Mouse (Mus musculus) heart, adult 2 months (tissue): Measurements from ENCODE around the gene Pus7l. TPM values are rescaled to one million over a fixed set of nuclear protein-coding genes. Genes with fewer than 3 reads are reported as not detected.

Experiments
- DNase-seq, 2 experiments: peaks; one replicate each; pipeline ENCODE4 v3.0.0; 2021
- H3K27ac ChIP-seq: fragments of 200-600 bp; 2 replicates; pipeline ENCODE4 v1.8.1; 2022
- H3K27me3 ChIP-seq: fragments of 200-500 bp; 2 replicates; pipeline ENCODE4 v1.6.1; 2012; ENCODE audit warnings: mild to moderate bottlenecking, low read length, inconsistent platforms, mixed read lengths; ENCODE audit not compliant: control insufficient read depth, insufficient read depth
- H3K36me3 ChIP-seq: fragments of 200-500 bp; 2 replicates; pipeline ENCODE4 v1.6.1; 2012; ENCODE audit warnings: low read length, inconsistent platforms; ENCODE audit not compliant: control insufficient read depth, insufficient read depth
- H3K4me1 ChIP-seq: fragments of 200-500 bp; 2 replicates; pipeline ENCODE4 v1.6.1; 2011; ENCODE audit warnings: low read length; ENCODE audit not compliant: control insufficient read depth, insufficient read depth
- H3K4me3 ChIP-seq: fragments of 200-600 bp; 2 replicates; pipeline ENCODE4 v1.8.1; 2022
- H3K79me2 ChIP-seq: fragments of 200-500 bp; replicated peaks from 2 replicates; pipeline ENCODE4 v1.6.1; 2012; ENCODE audit warnings: mild to moderate bottlenecking, inconsistent platforms, low read length, moderate library complexity, mixed read lengths; ENCODE audit not compliant: control insufficient read depth, insufficient read depth
- H3K9ac ChIP-seq: fragments of 200-500 bp; 2 replicates; pipeline ENCODE4 v1.6.1; 2012; ENCODE audit warnings: low read depth, mild to moderate bottlenecking, control low read depth, inconsistent platforms, low read length, mixed read lengths
- CTCF ChIP-seq: fragments of 200-600 bp; IDR thresholded peaks from 2 replicates; pipeline ENCODE4 v1.8.1; 2022; ENCODE audit warnings: antibody characterized with exemption, mild to moderate bottlenecking, moderate library complexity
- EP300 ChIP-seq: fragments of 200-500 bp; IDR thresholded peaks from 2 replicates; pipeline ENCODE4 v1.6.1; 2011; ENCODE audit warnings: low read depth, low read length, control low read depth; ENCODE audit not compliant: insufficient read depth
- POLR2A ChIP-seq: fragments of 200-500 bp; IDR thresholded peaks from 2 replicates; pipeline ENCODE4 v1.6.1; 2011; ENCODE audit warnings: mild to moderate bottlenecking, low read depth, low read length, control low read depth; ENCODE audit not compliant: insufficient read depth
- WGBS: fragments of 180-500 bp; shearing (Covaris S2); methylation state at CpG from one replicate; pipeline ENCODE4 v1.1.7; 2018; 5-methylcytosine and 5-hydroxymethylcytosine counted together
- intact Hi-C: fragments of 180-260 bp; cut with DNase I; formaldehyde crosslinking; loops from one replicate; pipeline ENCODE4 v1.15.1; 2025
- polyA plus RNA-seq: library from polyadenylated mRNA; depleted of rRNA; stranded (reverse); fragments of >200 nt; gene quantifications from 2 replicates; pipeline ENCODE4 v1.2.3, GENCODE M21; 2012
- total RNA-seq, 2 experiments: library from RNA; stranded (reverse); gene quantifications; 2 replicates each; pipeline ENCODE4 v1.2.3; 2021

Pus7l gene
- total and polyA plus RNA-seq, 3 experiments: 1.3 to 2.0 (median 1.3) TPM

DNA sequence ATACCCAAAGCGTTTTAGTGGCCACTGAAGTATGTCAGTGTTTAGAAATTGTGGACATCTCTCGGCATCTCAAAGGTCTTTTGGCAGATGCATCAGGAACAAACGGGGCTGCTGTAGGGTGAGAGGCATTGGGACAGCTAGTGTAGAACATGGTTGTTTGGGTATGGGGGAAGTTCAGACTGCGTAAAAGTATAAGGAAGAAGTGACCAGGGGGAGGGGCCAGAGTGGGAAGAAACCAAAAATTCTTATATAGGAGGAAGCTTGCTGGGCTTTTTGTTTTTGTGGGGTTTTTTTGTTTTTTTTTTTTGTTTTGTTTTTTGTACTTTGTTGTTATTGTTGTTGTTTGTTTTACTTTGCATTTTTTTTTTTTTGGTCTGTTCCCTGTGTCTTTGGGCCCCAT, 1.5 kb upstream of the Pus7l start:
- TF ChIP-seq CTCF (no peak), EP300 (no peak), POLR2A (no peak)
- no peak for DNase-seq
- Histone ChIP-seq H3K4me1 (no peaks in the 10 kb centered on the region), H3K36me3 (no peaks in the 10 kb centered on the region), H3K9ac (no peak overlapping the region), H3K27me3 (no peaks in the 10 kb centered on the region), H3K79me2 (no peaks in the 10 kb centered on the region), H3K4me3 (no peak overlapping the region), H3K27ac (no peak overlapping the region)
- intact Hi-C loops: loop anchor here (10.0 kb wide), 1 partner anchor 950 kb away; the partner anchor contains the start of gene Prickle1
- 85% methylated on average over 4 of the region's 4 CpGs for WGBS

DNA sequence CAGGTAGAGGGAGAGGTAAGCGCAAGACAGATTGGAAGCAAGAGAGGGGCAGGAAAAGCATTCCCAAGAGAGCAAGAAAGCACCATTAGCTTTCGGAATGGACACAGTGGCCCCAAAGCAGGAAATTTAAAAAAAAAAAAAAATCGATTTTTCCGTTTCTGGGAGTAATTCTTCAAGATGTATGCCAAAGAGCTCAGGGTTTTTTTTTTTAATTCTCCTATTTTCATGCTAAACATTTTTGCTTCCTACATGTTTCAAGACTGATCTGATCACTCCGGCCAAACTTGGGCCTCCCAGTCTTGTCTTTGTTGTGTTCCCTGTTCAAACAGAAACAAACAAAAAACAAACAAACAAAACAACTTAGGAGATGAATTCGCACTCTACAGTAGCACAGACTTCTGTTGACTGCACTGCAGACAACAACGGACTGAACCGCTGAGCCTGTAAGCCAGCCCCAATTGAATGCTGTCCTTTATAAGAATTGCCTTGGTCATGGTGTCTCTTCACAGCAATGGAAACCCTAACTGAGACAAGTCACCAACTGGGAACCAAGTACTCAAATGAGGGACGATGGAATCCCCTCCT, 797 bp upstream of the Pus7l start:
- H3K27ac ChIP-seq: peak overlapping the region; percentile 90
- H3K4me3 ChIP-seq: peak overlapping the region; percentile 91
- no peaks in the 10 kb centered on the region for H3K36me3 ChIP-seq
- no peaks in the 10 kb centered on the region for H3K79me2 ChIP-seq
- no peaks in the 10 kb centered on the region for H3K4me1 ChIP-seq
- TF ChIP-seq CTCF (no peak), POLR2A (no peak), EP300 (no peak)
- WGBS: 41% methylated on average over 9 of the region's 9 CpGs
- peak overlapping the region; percentile 65 for H3K9ac ChIP-seq
- H3K27me3 ChIP-seq: no peaks in the 10 kb centered on the region
- DNase-seq: no peak
- intact Hi-C loops: loop anchor here (10.0 kb wide), 1 partner anchor 949 kb away; the partner anchor contains the start of gene Prickle1

DNA sequence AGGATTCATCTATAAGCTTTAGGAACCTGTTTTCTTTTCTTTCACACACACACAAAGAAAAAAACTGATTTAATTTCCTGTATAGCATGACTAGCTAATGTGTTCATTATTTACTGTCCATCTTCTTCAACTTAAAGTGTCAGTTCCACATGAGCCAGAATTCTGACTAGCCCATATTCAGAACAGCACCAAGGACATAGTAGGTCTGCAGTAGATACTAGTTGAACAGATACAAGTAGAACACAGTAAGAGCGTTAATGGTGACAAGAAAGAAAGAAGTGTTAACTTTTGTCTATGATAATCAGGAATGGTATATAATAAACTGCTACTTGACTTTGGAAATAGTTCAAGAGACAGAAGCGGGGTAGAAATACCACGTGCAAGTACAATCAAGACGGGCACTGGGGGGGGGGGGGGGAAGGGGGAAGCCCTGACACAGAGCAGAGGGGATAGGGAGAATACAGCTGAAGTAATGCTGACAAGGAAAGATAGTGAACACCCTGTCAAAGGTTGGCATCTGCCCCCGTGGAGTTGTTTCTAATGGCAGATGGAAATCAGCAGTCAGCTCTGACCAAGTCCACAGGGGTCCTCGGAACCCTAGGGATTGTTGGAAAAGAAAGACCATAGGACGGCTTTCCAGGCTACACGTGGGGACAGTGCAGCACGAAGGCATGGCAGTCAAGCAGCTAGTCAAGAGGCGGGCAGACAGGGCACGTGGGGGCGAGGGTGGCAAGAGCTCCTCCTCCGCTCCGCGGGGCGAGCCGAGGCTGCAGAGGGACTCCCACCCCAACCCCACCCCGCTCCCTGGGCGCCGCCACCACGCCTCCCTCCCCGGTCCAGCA, 559 bp downstream of the Pus7l start:
- Histone ChIP-seq H3K27me3 (no peaks in the 10 kb centered on the region), H3K9ac (peak overlapping the region; percentile 47), H3K36me3 (no peaks in the 10 kb centered on the region), H3K4me3 (peak overlapping the region; percentile 91), H3K27ac (peak overlapping the region; percentile 90), H3K4me1 (no peaks in the 10 kb centered on the region), H3K79me2 (no peaks in the 10 kb centered on the region)
- intact Hi-C loops: loop anchor here (2.0 to 10.0 kb wide), 2 partner anchors 46 to 948 kb away; partner anchors contain the start of genes Prickle1 and Twf1
- no peak for DNase-seq
- TF ChIP-seq CTCF: no peak
- no peak for TF ChIP-seq EP300
- no peak for TF ChIP-seq POLR2A
- 4% methylated on average over 22 of the region's 22 CpGs for WGBS

DNA sequence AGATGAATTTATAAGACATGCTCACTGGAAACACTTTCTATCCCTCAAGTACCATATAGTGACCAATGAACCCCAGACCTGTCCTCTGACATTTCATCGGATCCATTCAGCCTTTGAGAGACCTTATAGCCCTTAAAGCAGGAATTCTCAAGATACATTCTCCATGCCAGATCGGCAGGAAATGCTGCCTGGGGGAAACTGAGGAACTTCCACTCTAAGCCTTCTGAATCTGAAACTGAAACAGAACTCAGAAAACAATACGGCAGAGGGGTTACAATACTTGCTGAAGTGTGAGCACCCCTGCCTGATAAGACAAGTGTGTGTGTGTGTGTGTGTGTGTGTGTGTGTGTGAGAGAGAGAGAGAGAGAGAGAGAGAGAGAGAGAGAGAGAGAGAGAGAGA, 4.1 kb downstream of the Pus7l start:
- Histone ChIP-seq H3K79me2 (no peaks in the 10 kb centered on the region), H3K9ac (no peak overlapping the region), H3K36me3 (no peaks in the 10 kb centered on the region), H3K4me1 (no peaks in the 10 kb centered on the region), H3K27me3 (no peaks in the 10 kb centered on the region), H3K4me3 (no peak overlapping the region), H3K27ac (no peak overlapping the region)
- no peak for DNase-seq
- intact Hi-C loops: no loop called here
- 83% methylated on average over 3 of the region's 3 CpGs for WGBS
- TF ChIP-seq EP300: no peak
- no peak for TF ChIP-seq POLR2A
- no peak for TF ChIP-seq CTCF

- 83% methylated on average over 7 of the region's 7 CpGs for whole genome bisulfite sequencing
Observed at GRCm38 (mm10) chr15:94535521-94535920, 7.8 kb downstream of the Pus7l start.

DNA sequence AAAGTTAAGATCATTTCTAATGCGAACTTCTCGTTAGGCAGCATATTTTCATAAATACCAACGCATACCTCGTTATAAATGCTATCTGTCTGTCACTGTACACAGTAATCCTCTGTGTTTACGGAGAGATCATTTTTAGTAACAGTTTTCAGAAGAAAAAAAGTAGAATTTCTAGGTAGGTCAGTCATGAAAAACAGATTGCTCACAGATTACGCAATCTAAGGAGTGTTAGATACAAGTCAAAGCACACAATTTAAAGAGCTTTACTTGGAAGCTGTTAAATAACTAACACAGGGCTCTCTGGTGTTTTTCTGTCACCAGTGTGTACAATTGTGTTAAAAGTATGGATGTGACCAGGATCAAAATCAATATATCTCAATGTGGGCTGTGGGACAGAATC, 10.4 kb downstream of the Pus7l start:
- no peak overlapping the region for H3K27ac ChIP-seq
- no peak for DNase-seq
- H3K9ac ChIP-seq: no peak overlapping the region
- 93% methylated on average over 6 of the region's 6 CpGs for WGBS
- no peak overlapping the region for H3K4me3 ChIP-seq
- H3K79me2 ChIP-seq: no peaks in the 10 kb centered on the region
- H3K27me3 ChIP-seq: no peaks in the 10 kb centered on the region
- intact Hi-C loops: no loop called here
- no peaks in the 10 kb centered on the region for H3K36me3 ChIP-seq
- no peaks in the 10 kb centered on the region for H3K4me1 ChIP-seq
- TF ChIP-seq POLR2A: no peak
- no peak for TF ChIP-seq EP300
- TF ChIP-seq CTCF: no peak

More at GRCm38 (mm10) chr15:94535521-94535920, 7.8 kb downstream of the Pus7l start:
- H3K4me3 ChIP-seq: no peak overlapping the region
- no peaks in the 10 kb centered on the region for H3K36me3 ChIP-seq
- no peaks in the 10 kb centered on the region for H3K27me3 ChIP-seq
- H3K4me1 ChIP-seq: no peaks in the 10 kb centered on the region
- no peak overlapping the region for H3K27ac ChIP-seq
- TF ChIP-seq EP300: no peak
- TF ChIP-seq POLR2A: no peak
- TF ChIP-seq CTCF: no peak
- H3K9ac ChIP-seq: no peak overlapping the region
- no peaks in the 10 kb centered on the region for H3K79me2 ChIP-seq
- intact Hi-C loops: no loop called here
- no peak for DNase-seq
